Mouse (Mus musculus) layer of hippocampus, postnatal 36 days (tissue): ENCODE data around the gene Spns1. TPM values are rescaled to one million over a fixed set of nuclear protein-coding genes. Genes with fewer than 3 reads are reported as not detected.
"Not testable (repeated sequence)": the region's sequence is repeated elsewhere in the genome, so short reads cannot be mapped to it uniquely, and the experiment has no call there.

Experiments used
- DNase-seq, 2 experiments: peaks; one replicate each; pipeline ENCODE4 v3.0.0; 2022
- microRNA-seq, 2 experiments: library from miRNA; unstranded; fragments of <30 nt; microRNA quantifications; one replicate each; pipeline ENCODE4 v1.2.0; 2021
- total RNA-seq, 2 experiments: library from RNA; stranded (reverse); gene quantifications; 2 replicates each; pipeline ENCODE4 v1.2.3; 2021

The Spns1 gene
- total RNA-seq, 2 experiments from 2014 or later, result 80.8 to 94.4 TPM

- DNase-seq, result no peak
Observed at GRCm38 (mm10) chr7:126335556-126335955, 41.7 kb downstream of the Spns1 start.

GRCm38 (mm10) chr7:126332691-126333090, 44.6 kb downstream of the Spns1 start:
- no peak for DNase-seq

- DNase-seq, result no peak
Observed at GRCm38 (mm10) chr7:126330693-126331092, 46.6 kb downstream of the Spns1 start.

GRCm38 (mm10) chr7:126329907-126330645, 47.2 kb downstream of the Spns1 start:
- DNase-seq, result no peak

- not testable (repeated sequence) for DNase-seq
Observed at GRCm38 (mm10) chr7:126328848-126329247, 48.4 kb downstream of the Spns1 start.

- not testable (repeated sequence) for DNase-seq
Observed at GRCm38 (mm10) chr7:126325576-126326273, 51.5 kb downstream of the Spns1 start.

GRCm38 (mm10) chr7:126324791-126325190, 52.5 kb downstream of the Spns1 start:
- no peak for DNase-seq

- DNase-seq, result peak; percentile 61 to 70
Observed at GRCm38 (mm10) chr7:126323729-126324128, 53.5 kb downstream of the Spns1 start.

Small RNAs within 50 kb of the gene (microRNA-seq; reads per million reads assigned to microRNA genes)
- gene Mir7058, result 0 reads per million in 2 experiments

Other genes starting within 250 kb of the Spns1 start
- gene Xpo6, start 176.9 kb downstream of the Spns1 start, total RNA-seq, result 10 to 100 TPM; 89.5 to 94.1 TPM
- 10 to 100 TPM; 90.8 to 93.6 TPM for gene Sbk1, start 104.8 kb downstream of the Spns1 start, total RNA-seq
- gene Lat, start 7.9 kb downstream of the Spns1 start, total RNA-seq, result 1 to 10 TPM; 1.5 to 1.6 TPM
- 1 to 10 TPM; 6.3 to 6.6 TPM for gene Nfatc2ip, start 19.3 kb upstream of the Spns1 start, total RNA-seq
- not detected for gene Cd19, start 37.4 kb upstream of the Spns1 start, total RNA-seq
- 10 to 100 TPM; 13.4 to 17.5 TPM for gene Rabep2, start 51.3 kb upstream of the Spns1 start, total RNA-seq
- under 1 TPM; 0.55 to 0.63 TPM for gene Atp2a1, start 85.7 kb upstream of the Spns1 start, total RNA-seq
- gene Sh2b1, start 98.0 kb upstream of the Spns1 start, total RNA-seq, result 10 to 100 TPM; 72.5 to 73.2 TPM
- gene Tufm, start 109.9 kb upstream of the Spns1 start, total RNA-seq, result 10 to 100 TPM; 88.9 to 94.0 TPM
- 100 to 1,000 TPM; 113 to 134 TPM for gene Atxn2l, start 126.0 kb upstream of the Spns1 start, total RNA-seq
- gene Eif3c, start 189.0 kb upstream of the Spns1 start, total RNA-seq, result 100 to 1,000 TPM; 172 to 177 TPM
- under 1 TPM; 0.40 to 0.42 TPM for gene Apobr, start 207.5 kb upstream of the Spns1 start, total RNA-seq
- gene Cln3, start 208.4 kb upstream of the Spns1 start, total RNA-seq, result 10 to 100 TPM; 28.3 to 32.9 TPM
- gene Il27, start 217.5 kb upstream of the Spns1 start, total RNA-seq, result not detected